Mouse (Mus musculus): ENCODE data around the gene Maml3.
A peak's percentile ranks its signal among the peaks of the same experiment; 100 is the strongest.

The Maml3 gene

DNA sequence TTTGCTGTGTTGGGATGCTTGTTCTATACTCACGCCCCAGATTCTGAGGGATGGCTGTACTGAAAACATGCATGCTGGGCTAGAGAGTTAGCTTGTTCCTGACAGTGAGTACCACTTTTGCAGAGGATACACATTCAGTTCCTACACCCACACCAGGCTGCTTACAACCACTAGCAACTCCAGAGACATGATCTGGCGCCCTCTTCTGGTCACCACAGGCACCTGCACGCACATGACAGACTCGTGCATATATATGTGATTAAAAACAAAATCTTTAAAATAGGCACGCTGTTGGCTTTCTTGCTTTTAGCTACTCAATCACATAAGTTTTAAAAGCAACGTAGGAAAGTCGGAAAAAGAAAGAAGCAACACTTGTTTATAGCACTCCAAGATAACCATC lies 399.7 kb downstream of the Maml3 start:
- DNase-seq (ENCODE audit: low spot score in 2 of 2): peak in 1 of 2 experiments; percentile 48

DNA sequence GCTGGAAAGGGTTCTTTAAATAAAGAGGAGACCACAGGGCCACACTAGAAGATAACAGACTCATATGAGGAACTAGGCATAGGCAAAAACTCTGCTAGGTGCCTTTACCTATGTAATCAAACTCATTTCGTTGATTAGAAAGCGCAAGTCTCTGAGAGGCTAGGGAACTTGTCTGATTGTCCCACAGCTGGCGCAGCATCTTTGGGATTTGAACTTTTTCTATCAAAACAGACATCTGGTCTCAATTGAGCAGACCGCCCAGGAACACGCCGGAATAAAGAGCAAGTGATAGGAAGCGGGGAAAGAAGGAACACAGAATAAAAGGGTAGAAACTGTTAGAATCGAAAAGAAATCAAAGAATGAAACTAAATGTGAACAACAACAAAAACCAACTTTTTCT lies 401.4 kb downstream of the Maml3 start:
- DNase-seq (ENCODE audit: low spot score in 2 of 2): no peak

DNA sequence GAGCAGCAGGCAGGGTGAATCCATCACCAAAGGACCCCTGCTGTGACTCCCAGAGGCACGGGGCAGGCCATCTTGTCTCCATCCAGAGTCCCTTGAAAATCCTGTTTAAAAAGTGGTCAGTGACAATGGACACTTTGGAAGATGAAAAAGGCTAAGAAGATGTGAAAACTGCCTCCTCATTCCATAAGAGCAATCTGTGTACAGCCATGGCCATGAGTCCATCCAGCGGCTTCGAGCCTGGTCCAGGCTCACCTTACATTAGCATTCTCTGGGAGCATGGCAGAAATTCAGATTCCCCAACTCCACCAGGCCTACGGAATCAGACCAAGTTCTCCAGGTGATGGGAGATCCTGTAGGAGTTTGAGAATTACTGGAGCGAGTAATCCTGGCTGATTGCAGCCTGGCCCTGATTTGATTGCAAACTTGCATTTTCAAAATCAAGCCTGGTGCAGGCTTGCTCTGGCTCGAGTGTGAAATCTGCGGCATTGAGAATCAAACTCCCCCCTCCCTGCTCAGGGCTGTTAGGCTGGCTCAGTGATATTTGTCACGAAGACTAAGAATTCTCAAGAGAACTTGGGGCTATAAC lies 402.1 kb downstream of the Maml3 start:
- no peak for DNase-seq (ENCODE audit: low spot score in 2 of 2)

GRCm38 (mm10) chr3:51701950-51702349 lies 402.9 kb downstream of the Maml3 start:
- DNase-seq (ENCODE audit: low spot score in 2 of 2): no peak

GRCm38 (mm10) chr3:51701281-51701751 lies 403.6 kb downstream of the Maml3 start:
- DNase-seq (ENCODE audit: low spot score in 2 of 2): peak; percentile 38 to 68

- DNase-seq (ENCODE audit: low spot score in 2 of 2): no peak
Measured at GRCm38 (mm10) chr3:51700731-51701280, 404.1 kb downstream of the Maml3 start.

- DNase-seq (ENCODE audit: low spot score in 2 of 2): no peak
Measured at GRCm38 (mm10) chr3:51700123-51700522, 404.8 kb downstream of the Maml3 start.

DNA sequence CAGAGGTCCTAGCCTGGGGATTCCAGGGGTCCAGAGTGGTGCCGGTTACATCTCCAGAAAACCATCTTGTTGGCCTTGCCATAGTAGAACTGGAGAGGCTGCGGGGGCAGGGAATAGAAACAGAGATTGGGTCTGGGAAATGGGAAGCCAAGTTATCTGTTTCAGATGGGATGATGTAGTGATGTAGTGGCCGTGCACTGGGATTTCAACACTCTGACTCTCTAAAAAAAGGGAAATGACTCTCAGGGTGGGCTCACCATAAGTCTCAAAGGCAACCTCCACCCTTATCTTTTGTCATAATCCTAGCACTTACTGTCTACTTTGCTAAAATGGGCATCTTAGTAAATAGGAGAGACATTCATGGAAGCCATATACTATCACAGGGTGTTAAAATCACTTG lies 406.9 kb downstream of the Maml3 start:
- DNase-seq (ENCODE audit: low spot score in 2 of 2): no peak

GRCm38 (mm10) chr3:51695713-51696112 lies 409.2 kb downstream of the Maml3 start:
- no peak for DNase-seq (ENCODE audit: low spot score in 2 of 2)

DNA sequence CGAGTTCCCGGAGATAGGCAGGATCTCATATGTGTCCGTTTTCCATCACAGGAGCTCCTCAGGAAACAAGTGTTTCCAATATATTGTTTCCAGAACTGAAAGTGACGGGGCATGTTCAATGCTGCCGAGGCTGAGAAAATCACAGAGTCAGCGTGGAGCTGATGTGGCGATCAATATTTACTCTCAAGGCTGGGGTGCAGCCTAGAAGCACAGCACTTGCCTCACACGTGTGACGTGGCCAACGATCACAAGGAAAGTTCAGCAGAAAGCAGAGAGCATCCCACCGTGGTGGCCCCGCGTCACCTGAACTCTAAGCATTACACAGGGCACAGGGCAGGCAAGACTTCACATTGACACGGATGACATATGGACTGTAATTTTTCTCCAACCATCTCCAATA lies 410.3 kb downstream of the Maml3 start:
- no peak for DNase-seq (ENCODE audit: low spot score in 2 of 2)

DNA sequence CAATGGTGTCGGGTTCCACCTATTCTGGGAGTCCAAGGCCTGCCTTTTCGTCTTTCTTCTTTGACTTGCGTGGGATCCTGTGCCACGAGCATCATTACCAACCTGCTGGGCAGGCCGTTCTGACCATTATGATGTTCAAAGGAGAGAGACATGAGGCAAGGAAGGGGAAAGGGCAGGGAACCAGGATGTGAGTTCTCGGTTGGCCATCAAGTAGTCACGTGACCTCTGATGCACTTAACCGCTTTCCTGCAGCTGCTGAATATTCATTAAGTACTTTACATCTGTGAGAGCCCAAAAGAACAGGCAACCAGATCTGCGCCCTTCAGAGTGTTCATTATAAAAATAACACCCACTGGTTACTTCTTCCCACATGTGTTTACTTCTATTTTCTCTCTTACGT lies 411.7 kb downstream of the Maml3 start:
- no peak for DNase-seq (ENCODE audit: low spot score in 2 of 2)

GRCm38 (mm10) chr3:51688725-51689124 lies 416.2 kb downstream of the Maml3 start:
- peak in 1 of 2 experiments; percentile 44 for DNase-seq (ENCODE audit: low spot score in 2 of 2)

DNA sequence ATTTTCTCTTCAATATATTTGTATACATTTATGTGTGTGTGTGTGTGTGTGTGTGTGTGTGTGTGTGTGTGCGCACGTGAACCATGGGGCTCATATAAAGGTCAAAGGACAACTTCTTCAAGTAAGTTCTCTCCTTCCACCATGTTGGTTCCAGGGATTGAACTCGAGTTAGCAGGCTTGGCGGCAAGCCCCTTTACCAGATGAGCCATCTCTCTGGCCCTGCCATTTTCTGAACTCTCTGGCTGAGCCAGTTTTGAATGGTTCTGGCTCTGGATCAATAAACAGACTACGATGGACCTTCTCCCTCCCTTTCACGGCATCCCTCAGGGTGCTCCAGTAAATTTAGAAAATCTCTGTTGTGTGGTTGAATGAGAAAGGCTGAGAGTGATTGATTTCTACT lies 418.1 kb downstream of the Maml3 start:
- DNase-seq (ENCODE audit: low spot score in 2 of 2): no peak

- DNase-seq (ENCODE audit: low spot score in 2 of 2): no peak
Measured at GRCm38 (mm10) chr3:51686316-51686715, 418.6 kb downstream of the Maml3 start.

DNA sequence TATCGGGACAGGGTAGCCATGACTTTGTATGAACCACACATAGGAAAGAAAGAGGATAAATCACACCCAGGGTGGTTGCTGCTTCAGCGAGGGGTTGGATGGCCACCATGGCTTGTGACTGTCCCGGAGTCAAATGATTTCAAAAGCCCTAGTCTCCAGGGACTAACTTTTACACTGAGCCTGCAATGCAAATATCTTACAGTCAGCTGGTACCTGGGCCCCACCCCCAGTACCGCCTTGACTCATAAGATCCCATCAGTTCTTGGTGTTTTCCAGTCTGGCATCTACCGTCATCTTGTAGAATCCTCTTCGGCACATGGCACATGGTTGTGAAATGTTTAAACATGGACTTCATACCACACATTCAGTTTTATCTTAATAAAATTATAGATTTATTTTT lies 419.3 kb downstream of the Maml3 start:
- no peak for DNase-seq (ENCODE audit: low spot score in 2 of 2)

DNA sequence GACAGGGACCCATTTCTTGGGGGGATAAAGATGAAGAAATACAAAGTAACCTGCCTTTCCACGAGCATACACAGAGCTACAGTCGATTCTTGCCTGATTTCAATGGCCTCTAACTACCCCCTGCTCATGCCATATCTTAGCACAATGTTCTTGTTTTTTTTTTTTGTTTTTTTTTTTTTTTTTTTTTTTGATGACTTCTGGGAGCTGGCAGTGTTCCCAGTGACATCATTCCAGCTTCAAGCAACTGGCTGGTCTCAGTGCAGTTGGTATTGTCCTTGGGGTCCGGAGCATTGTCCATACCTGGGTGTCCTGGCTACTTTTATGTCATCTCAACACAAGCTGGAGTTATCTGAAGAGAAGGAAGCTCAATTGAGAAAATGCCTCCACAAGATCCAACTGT lies 429.9 kb downstream of the Maml3 start:
- no peak for DNase-seq (ENCODE audit: low spot score in 2 of 2)

- peak in 1 of 2 experiments; percentile 57 for DNase-seq (ENCODE audit: low spot score in 2 of 2)
Measured at GRCm38 (mm10) chr3:51673408-51674086, 431.3 kb downstream of the Maml3 start.

DNA sequence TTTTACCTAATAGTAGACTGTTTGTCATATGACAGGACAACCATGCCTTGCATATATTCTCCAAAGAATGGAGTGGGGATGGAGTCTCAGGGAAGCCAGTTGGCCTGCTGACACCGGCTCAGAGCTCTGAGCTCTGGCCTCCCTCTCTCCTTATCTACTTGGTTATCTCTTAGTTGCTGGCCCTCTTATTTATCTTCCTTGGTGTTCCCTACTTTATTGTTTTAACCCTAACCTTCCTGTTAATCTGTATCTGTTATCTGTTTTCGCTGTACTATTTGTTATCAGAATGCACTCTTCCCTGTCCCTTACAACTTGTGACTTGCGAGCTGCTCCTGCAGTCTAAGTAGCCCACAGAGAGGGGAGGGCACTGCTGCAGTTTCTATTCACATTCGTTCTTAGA lies 432.2 kb downstream of the Maml3 start:
- DNase-seq (ENCODE audit: low spot score in 2 of 2): no peak

GRCm38 (mm10) chr3:51671071-51671469 lies 433.8 kb downstream of the Maml3 start:
- no peak for DNase-seq (ENCODE audit: low spot score in 2 of 2)

- peak in 1 of 2 experiments; percentile 44 for DNase-seq (ENCODE audit: low spot score in 2 of 2)
Measured at GRCm38 (mm10) chr3:51670414-51671070, 434.3 kb downstream of the Maml3 start.

GRCm38 (mm10) chr3:51668607-51669006 lies 436.3 kb downstream of the Maml3 start:
- no peak for DNase-seq (ENCODE audit: low spot score in 2 of 2)

DNA sequence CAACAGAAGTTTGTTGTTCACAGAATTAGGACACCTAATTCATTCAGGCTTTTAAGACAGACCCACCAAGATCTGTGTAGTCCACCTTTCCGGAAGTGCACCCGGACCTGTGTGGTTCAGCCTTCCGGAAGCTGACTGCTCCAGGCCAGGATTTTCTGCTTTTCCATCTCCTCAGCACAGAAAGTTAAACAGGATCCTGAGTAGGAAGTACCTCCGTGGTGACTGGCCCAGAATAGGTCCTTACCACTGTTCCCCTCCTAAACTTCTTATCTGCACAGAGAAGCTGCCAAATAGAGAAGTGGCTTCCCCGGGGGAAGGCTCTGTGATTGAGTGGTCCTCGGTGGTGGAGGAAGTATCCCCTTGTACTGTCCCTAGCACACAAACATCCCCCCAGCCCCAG lies 442.3 kb downstream of the Maml3 start:
- peak in 1 of 2 experiments; percentile 36 for DNase-seq (ENCODE audit: low spot score in 2 of 2)
